Mouse (Mus musculus) limb, embryonic 11.5 days (tissue): ENCODE measurements around the gene Psmd3. TPM values are rescaled to one million over a fixed set of nuclear protein-coding genes. Genes with fewer than 3 reads are reported as not detected.
"Not testable (repeated sequence)": the region's sequence is repeated elsewhere in the genome, so short reads cannot be mapped to it uniquely, and the experiment has no call there.

Source experiments
- ATAC-seq: fragments of 200-750 bp; cut with Nextera tagmentation; 2 replicates; pipeline ENCODE4 v1.8.0; 2017; ENCODE audit warnings: low read depth; ENCODE audit not compliant: insufficient number of reproducible peaks, low FRiP score, low TSS enrichment
- DNase-seq: peaks from one replicate; pipeline ENCODE4 v3.0.0-alpha.2; 2015; ENCODE audit warnings: low spot score
- H3K27ac ChIP-seq: fragments of 300-500 bp; sonication (generic); replicated peaks from 2 replicates; pipeline ENCODE4 v1.5.1; 2014; ENCODE audit warnings: low read depth, mild to moderate bottlenecking, low read length
- H3K27me3 ChIP-seq: fragments of 300-500 bp; sonication (generic); 2 replicates; pipeline ENCODE4 v1.6.1; 2014; ENCODE audit warnings: mild to moderate bottlenecking, low read length, mixed read lengths; ENCODE audit not compliant: control insufficient read depth, insufficient read depth
- H3K36me3 ChIP-seq: fragments of 300-500 bp; sonication (generic); 2 replicates; pipeline ENCODE4 v1.6.1; 2014; ENCODE audit warnings: mild to moderate bottlenecking, low read length, moderate library complexity, mixed read lengths; ENCODE audit not compliant: control insufficient read depth, insufficient read depth
- H3K4me1 ChIP-seq: fragments of 300-500 bp; sonication (generic); 2 replicates; pipeline ENCODE4 v1.6.1; 2014; ENCODE audit warnings: low read length, mixed read lengths; ENCODE audit not compliant: control insufficient read depth, insufficient read depth
- H3K4me2 ChIP-seq: fragments of 300-500 bp; sonication (generic); 2 replicates; pipeline ENCODE4 v1.6.1; 2014; ENCODE audit warnings: low read depth, mild to moderate bottlenecking, moderate library complexity; ENCODE audit not compliant: severe bottlenecking
- H3K4me3 ChIP-seq: fragments of 300-500 bp; sonication (generic); 2 replicates; pipeline ENCODE4 v1.5.1; 2014; ENCODE audit warnings: low read depth, low read length
- H3K9ac ChIP-seq: fragments of 300-500 bp; sonication (generic); 2 replicates; pipeline ENCODE4 v1.6.1; 2014; ENCODE audit warnings: mild to moderate bottlenecking, low read length
- H3K9me3 ChIP-seq: fragments of 300-500 bp; sonication (generic); 2 replicates; pipeline ENCODE4 v1.6.1; 2016; ENCODE audit warnings: low read length; ENCODE audit not compliant: control insufficient read depth
- WGBS: fragments of 180-500 bp; shearing (Covaris S2); extraction: QIAGEN DNeasy Blood & Tissue Kit; methylation state at CpG from one replicate; pipeline ENCODE4 v1.1.7; 2014; 5-methylcytosine and 5-hydroxymethylcytosine counted together
- polyA plus RNA-seq: library from polyadenylated mRNA; unstranded; fragments of >200 nt; fragmentation: Nextera tagmentation; extraction: Ambion mirVana; gene quantifications from 2 replicates; pipeline ENCODE4 v1.2.1, GENCODE M21; 2014

The Psmd3 gene
- 180 and 187 TPM in 2 replicates for polyA plus RNA-seq

GRCm38 (mm10) chr11:98681786-98682745, at the start of gene Psmd3:
Gene Psmd3, plus strand, starts transcription at chr11:98682554.
- H3K4me1 ChIP-seq, result peaks cover 4% of the 10 kb centered on the region; the same call in 1 of the 2 replicates
- H3K36me3 ChIP-seq, result peaks cover 13% of the 10 kb centered on the region; the same call in 1 of the 2 replicates

GRCm38 (mm10) chr11:98635312-98635970, 46.9 kb upstream of the Psmd3 start:
- H3K27me3 ChIP-seq, H3K36me3 ChIP-seq, H3K4me2 ChIP-seq, H3K4me1 ChIP-seq, H3K9ac ChIP-seq, ATAC-seq, H3K4me3 ChIP-seq, H3K27ac ChIP-seq, H3K9me3 ChIP-seq: not testable (repeated sequence)
- WGBS, result 36% methylated on average over 10 of the region's 10 CpGs
- DNase-seq, result peak; percentile 38

More at GRCm38 (mm10) chr11:98681786-98682745, at the start of gene Psmd3:
- peak within 1 kb of the TSS; percentile 97 for H3K4me3 ChIP-seq
- H3K9ac ChIP-seq, result peak within 1 kb of the TSS; percentile 92
- WGBS, result 5% methylated on average over 45 of the region's 45 CpGs
- ATAC-seq (peak; percentile 93), DNase-seq (peak; percentile 98)
- H3K27me3 ChIP-seq, result no peaks in the 10 kb centered on the region
- peak within 1 kb of the TSS; percentile 76 for H3K4me2 ChIP-seq
- H3K27ac ChIP-seq, result peak within 1 kb of the TSS; percentile 39; the same call in 1 of the 2 replicates
- H3K9me3 ChIP-seq, result no peaks in the 10 kb centered on the region

GRCm38 (mm10) chr11:98637501-98637900, 44.9 kb upstream of the Psmd3 start:
- no peaks in the 10 kb centered on the region for H3K9me3 ChIP-seq
- no peaks in the 10 kb centered on the region for H3K27me3 ChIP-seq
- no peak overlapping the region for H3K9ac ChIP-seq
- no peak overlapping the region for H3K4me2 ChIP-seq
- no peak for ATAC-seq
- DNase-seq, result no peak
- no peak overlapping the region for H3K4me3 ChIP-seq
- H3K4me1 ChIP-seq, result no peaks in the 10 kb centered on the region
- H3K27ac ChIP-seq, result no peak overlapping the region
- WGBS, result 88% methylated on average over 1 of the region's 1 CpGs
- no peaks in the 10 kb centered on the region for H3K36me3 ChIP-seq

GRCm38 (mm10) chr11:98640091-98640490, 42.3 kb upstream of the Psmd3 start:
- DNase-seq (no peak), ATAC-seq (no peak)
- no peaks in the 10 kb centered on the region for H3K4me1 ChIP-seq
- H3K4me3 ChIP-seq, result no peak overlapping the region
- H3K4me2 ChIP-seq, result no peak overlapping the region
- H3K9ac ChIP-seq, result no peak overlapping the region
- H3K27me3 ChIP-seq, result no peaks in the 10 kb centered on the region
- no peak overlapping the region for H3K27ac ChIP-seq
- 60% methylated on average over 5 of the region's 5 CpGs for WGBS
- H3K36me3 ChIP-seq, result no peaks in the 10 kb centered on the region
- H3K9me3 ChIP-seq, result no peaks in the 10 kb centered on the region

- Histone ChIP-seq H3K36me3 (no peaks in the 10 kb centered on the region), H3K4me1 (no peaks in the 10 kb centered on the region), H3K4me3 (no peak overlapping the region), H3K9ac (no peak overlapping the region), H3K4me2 (no peak overlapping the region), H3K27me3 (no peaks in the 10 kb centered on the region), H3K27ac (no peak overlapping the region), H3K9me3 (no peaks in the 10 kb centered on the region)
- DNase-seq (no peak), ATAC-seq (no peak)
- 80% methylated on average over 3 of the region's 3 CpGs for WGBS
Measured at GRCm38 (mm10) chr11:98644757-98645156, 37.6 kb upstream of the Psmd3 start.

GRCm38 (mm10) chr11:98645946-98646345, 36.4 kb upstream of the Psmd3 start:
- no peak for ATAC-seq

GRCm38 (mm10) chr11:98646459-98646858, 35.9 kb upstream of the Psmd3 start, which contains the start of gene Gsdma2:
Gene Gsdma2, plus strand, starts transcription at chr11:98646759.
- no peak within 1 kb of the TSS for H3K4me2 ChIP-seq
- no peaks in the 10 kb centered on the region for H3K36me3 ChIP-seq
- no peak for DNase-seq
- H3K4me1 ChIP-seq, result no peaks in the 10 kb centered on the region
- H3K9ac ChIP-seq, result no peak within 1 kb of the TSS
- H3K27me3 ChIP-seq, result no peaks in the 10 kb centered on the region
- no peak within 1 kb of the TSS for H3K27ac ChIP-seq
- H3K4me3 ChIP-seq, result no peak within 1 kb of the TSS
- H3K9me3 ChIP-seq, result no peaks in the 10 kb centered on the region
- WGBS, result 57% methylated on average over 2 of the region's 2 CpGs
- ATAC-seq, result no peak

More at GRCm38 (mm10) chr11:98645946-98646345, 36.4 kb upstream of the Psmd3 start:
- no peak overlapping the region for H3K9ac ChIP-seq
- H3K9me3 ChIP-seq, result no peaks in the 10 kb centered on the region
- WGBS, result 83% methylated on average over 2 of the region's 2 CpGs
- no peak overlapping the region for H3K4me2 ChIP-seq
- DNase-seq, result no peak
- H3K4me1 ChIP-seq, result no peaks in the 10 kb centered on the region
- H3K4me3 ChIP-seq, result no peak overlapping the region
- H3K27me3 ChIP-seq, result no peaks in the 10 kb centered on the region
- no peaks in the 10 kb centered on the region for H3K36me3 ChIP-seq
- no peak overlapping the region for H3K27ac ChIP-seq

- H3K9me3 ChIP-seq, H3K27me3 ChIP-seq, H3K4me3 ChIP-seq, ATAC-seq, H3K4me1 ChIP-seq, H3K9ac ChIP-seq, H3K27ac ChIP-seq, H3K4me2 ChIP-seq, H3K36me3 ChIP-seq: not testable (repeated sequence)
- WGBS, result 14% methylated on average over 7 of the region's 7 CpGs
- DNase-seq, result peak; percentile 61
Measured at GRCm38 (mm10) chr11:98655076-98655475, 27.3 kb upstream of the Psmd3 start.
